Mouse (Mus musculus) adipocyte (in vitro differentiated cells): Measurements from ENCODE around the gene Prdm15.
A peak's percentile ranks its signal among the peaks of the same experiment; 100 is the strongest.

Source experiments
- DNase-seq: peaks from one replicate; pipeline ENCODE4 v3.0.0-alpha.2; 2016; ENCODE audit warnings: low spot score

Gene Prdm15

DNA sequence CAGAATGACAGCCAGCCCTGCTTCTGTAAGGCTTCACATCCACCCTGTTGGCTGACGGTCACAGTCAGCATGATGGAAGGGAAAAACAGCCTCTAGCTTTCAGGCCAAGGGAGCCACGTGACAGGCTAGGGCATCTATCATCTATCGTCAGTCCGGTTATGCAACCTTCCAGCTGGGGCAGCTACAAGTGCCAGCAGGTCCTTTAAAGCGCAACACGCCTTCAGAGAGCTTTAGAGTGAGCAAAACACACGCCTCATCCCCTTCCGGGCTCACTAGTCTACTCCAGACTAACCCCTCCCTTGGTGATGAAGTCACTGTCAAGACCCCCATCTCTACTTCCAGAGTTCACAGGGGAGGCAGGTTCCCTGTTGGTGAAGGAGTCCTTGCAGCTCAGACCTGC lies 99.8 kb downstream of the Prdm15 start:
- peak; percentile 97 for DNase-seq

DNA sequence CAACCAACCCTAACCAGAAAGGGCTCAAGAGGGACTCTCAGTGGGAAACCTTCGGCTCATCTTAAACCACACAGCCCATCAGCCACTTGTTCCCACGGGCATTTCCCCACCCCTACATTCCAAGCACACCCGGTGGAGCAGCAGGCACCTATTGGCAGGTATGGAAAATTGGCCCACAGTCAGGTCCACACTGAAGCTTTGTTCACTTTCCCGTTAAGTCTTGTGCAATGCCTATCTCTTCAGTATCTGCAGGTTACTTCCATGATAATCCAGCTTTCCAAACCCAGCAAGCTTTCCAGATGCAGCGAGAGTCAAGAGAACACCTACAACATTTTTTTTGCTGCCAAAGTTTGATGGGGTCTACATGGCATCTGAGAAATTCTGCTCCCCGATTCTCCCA lies 103.2 kb downstream of the Prdm15 start:
- DNase-seq: no peak
